Mouse (Mus musculus) liver, adult 2 months (tissue): ENCODE measurements around the gene Egfr. TPM values are rescaled to one million over a fixed set of nuclear protein-coding genes. Genes with fewer than 3 reads are reported as not detected.

Experiments
- DNase-seq: peaks from one replicate; pipeline ENCODE4 v3.0.0-alpha.2; 2011; ENCODE audit warnings: low read depth, low spot score; ENCODE audit errors: extremely low read depth
- H3K27ac ChIP-seq: fragments of 200-500 bp; replicated peaks from 2 replicates; pipeline ENCODE4 v1.5.1; 2012; ENCODE audit warnings: low read depth, mild to moderate bottlenecking, control low read depth, inconsistent platforms, low read length; ENCODE audit not compliant: insufficient read depth
- H3K27me3 ChIP-seq: fragments of 200-500 bp; 2 replicates; pipeline ENCODE4 v1.6.1; 2012; ENCODE audit warnings: mild to moderate bottlenecking, moderate library complexity, low read length, inconsistent platforms; ENCODE audit not compliant: control insufficient read depth, insufficient read depth
- H3K36me3 ChIP-seq: fragments of 200-500 bp; 2 replicates; pipeline ENCODE4 v1.6.1; 2012; ENCODE audit warnings: low read length, inconsistent platforms; ENCODE audit not compliant: control insufficient read depth, insufficient read depth
- H3K4me1 ChIP-seq: fragments of 200-500 bp; 2 replicates; pipeline ENCODE4 v1.6.1; 2011; ENCODE audit warnings: low read length; ENCODE audit not compliant: control insufficient read depth, insufficient read depth
- H3K4me3 ChIP-seq: fragments of 200-500 bp; 2 replicates; pipeline ENCODE4 v1.5.1; 2011; ENCODE audit warnings: low read depth, mild to moderate bottlenecking, control low read depth, low read length, moderate library complexity; ENCODE audit not compliant: insufficient read depth
- H3K79me2 ChIP-seq: fragments of 200-500 bp; 2 replicates; pipeline ENCODE4 v1.6.1; 2012; ENCODE audit warnings: inconsistent platforms, mild to moderate bottlenecking, low read length, moderate library complexity; ENCODE audit not compliant: control insufficient read depth, insufficient read depth
- H3K9ac ChIP-seq: fragments of 200-500 bp; 2 replicates; pipeline ENCODE4 v1.6.1; 2012; ENCODE audit warnings: low read depth, mild to moderate bottlenecking, control low read depth, inconsistent platforms, low read length
- CTCF ChIP-seq: fragments of 200-500 bp; IDR thresholded peaks from 2 replicates; pipeline ENCODE4 v1.5.1; 2011; ENCODE audit warnings: low read depth, low read length, control low read depth
- POLR2A ChIP-seq: fragments of 200-500 bp; IDR thresholded peaks from 2 replicates; pipeline ENCODE4 v1.6.1; 2011; ENCODE audit warnings: low read length, control low read depth; ENCODE audit not compliant: insufficient read depth; ENCODE audit errors: extremely low read depth
- WGBS: fragments of 180-500 bp; shearing (Covaris S2); methylation state at CpG from one replicate; pipeline ENCODE4 v1.1.7; 2018; 5-methylcytosine and 5-hydroxymethylcytosine counted together
- polyA plus RNA-seq: library from polyadenylated mRNA; depleted of rRNA; stranded (reverse); fragments of >200 nt; gene quantifications from 2 replicates; pipeline ENCODE4 v1.2.3, GENCODE M21; 2012; rRNA removed
- total RNA-seq: library from RNA; depleted of rRNA; stranded (reverse); fragments of >200 nt; gene quantifications from 2 replicates; pipeline ENCODE4 v1.2.3, GENCODE M21; 2014; rRNA removed

Egfr gene
- total RNA-seq (193 and 198 TPM in 2 replicates), polyA plus RNA-seq (117 and 215 TPM in 2 replicates)

DNA sequence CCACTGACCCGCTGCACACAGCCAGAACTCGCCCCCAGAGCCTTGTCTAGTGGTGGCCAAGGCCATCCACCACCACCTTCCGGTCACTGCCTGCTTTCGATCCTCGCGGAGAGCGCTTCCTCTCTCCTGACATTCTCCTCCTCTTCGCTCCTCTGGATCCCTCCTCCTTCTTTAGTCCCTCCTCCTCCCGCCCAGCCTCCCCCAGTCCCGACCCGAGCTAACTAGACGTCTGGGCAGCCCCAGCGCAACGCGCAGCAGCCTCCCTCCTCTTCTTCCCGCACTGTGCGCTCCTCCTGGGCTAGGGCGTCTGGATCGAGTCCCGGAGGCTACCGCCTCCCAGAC lies at the start of gene Egfr:
Egfr (plus strand) TSS at position 197 of the 342 bp plus-strand sequence.
- Histone ChIP-seq H3K36me3 (peaks cover 26% of the 10 kb centered on the region), H3K79me2 (peaks cover 25% of the 10 kb centered on the region), H3K4me1 (peaks cover 7% of the 10 kb centered on the region), H3K9ac (peak within 1 kb of the TSS; percentile 99), H3K27ac (peak within 1 kb of the TSS; percentile 99), H3K4me3 (peak within 1 kb of the TSS; percentile 94), H3K27me3 (no peaks in the 10 kb centered on the region)
- under 1% methylated on average over 21 of the region's 21 CpGs for WGBS
- peak; percentile 95 for TF ChIP-seq POLR2A
- TF ChIP-seq CTCF = peak; percentile 1; the same call in 1 of the 2 replicates
- DNase-seq = peak; percentile 93

DNA sequence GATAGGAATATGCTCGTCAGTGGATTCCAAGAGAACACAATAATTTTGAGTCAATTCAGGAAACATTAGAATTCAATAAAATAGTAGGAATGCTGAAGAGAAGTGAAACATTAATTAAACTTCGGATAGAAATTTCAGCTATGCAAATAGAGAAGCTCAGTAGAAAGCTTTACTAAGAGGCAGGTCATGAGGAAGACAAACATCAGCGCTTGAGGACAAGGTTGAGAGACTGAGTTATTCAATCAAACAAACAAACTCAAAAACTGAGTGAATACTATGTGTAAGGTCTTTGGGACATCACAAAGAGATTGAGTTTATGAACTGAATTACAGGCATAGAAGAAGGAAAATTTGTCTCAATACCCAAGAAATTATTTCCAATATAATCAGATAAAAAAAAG lies 48.8 kb upstream of the Egfr start:
- TF ChIP-seq POLR2A = no peak
- no peak for TF ChIP-seq CTCF
- no peaks in the 10 kb centered on the region for H3K27me3 ChIP-seq
- H3K4me1 ChIP-seq = peaks cover 16% of the 10 kb centered on the region
- peak; percentile 93 for DNase-seq
- H3K36me3 ChIP-seq = no peaks in the 10 kb centered on the region
- 26% methylated on average over 3 of the region's 3 CpGs for WGBS
- H3K4me3 ChIP-seq = no peak overlapping the region
- no peaks in the 10 kb centered on the region; the same call in 1 of the 2 replicates for H3K79me2 ChIP-seq
- no peak overlapping the region for H3K27ac ChIP-seq
- no peak overlapping the region for H3K9ac ChIP-seq

DNA sequence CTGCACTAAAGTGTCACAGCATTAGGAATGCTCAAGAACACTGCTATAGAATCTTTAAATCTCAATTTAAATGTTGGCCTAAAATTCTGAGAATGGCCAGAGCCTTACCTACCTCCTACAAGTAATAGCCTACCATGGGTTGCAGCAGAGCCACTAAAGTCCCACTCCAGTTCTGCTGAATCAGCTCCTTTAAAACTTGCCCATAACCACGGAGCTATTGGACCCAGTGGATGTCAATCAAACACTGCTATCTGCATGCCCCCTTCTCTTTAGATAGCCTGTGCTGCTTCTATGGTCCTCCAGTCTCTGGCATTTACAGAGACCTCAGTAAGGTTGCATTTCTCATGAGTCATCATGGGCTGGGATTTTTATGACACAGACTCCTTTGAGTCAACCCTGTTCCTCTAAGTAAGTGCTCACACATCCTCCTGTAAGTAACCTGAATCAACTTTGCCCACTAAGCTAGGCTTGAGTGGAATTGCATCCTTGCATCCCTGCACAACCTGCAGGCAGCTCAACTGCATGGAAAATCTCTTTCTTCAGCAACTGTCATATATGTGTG lies 16.8 kb upstream of the Egfr start:
- Histone ChIP-seq H3K27ac (no peak overlapping the region), H3K79me2 (no peaks in the 10 kb centered on the region), H3K4me3 (no peak overlapping the region), H3K9ac (no peak overlapping the region), H3K27me3 (no peaks in the 10 kb centered on the region), H3K4me1 (peaks cover 2% of the 10 kb centered on the region; the same call in 1 of the 2 replicates), H3K36me3 (peaks cover 11% of the 10 kb centered on the region)
- 51% methylated on average over 1 of the region's 1 CpGs for WGBS
- DNase-seq = no peak
- TF ChIP-seq POLR2A (no peak), CTCF (no peak)

- H3K79me2 ChIP-seq = no peaks in the 10 kb centered on the region
- no peaks in the 10 kb centered on the region for H3K27me3 ChIP-seq
- WGBS = 24% methylated on average over 2 of the region's 2 CpGs
- H3K9ac ChIP-seq = no peak overlapping the region
- no peak overlapping the region for H3K27ac ChIP-seq
- no peak for DNase-seq
- H3K4me1 ChIP-seq = peaks cover 9% of the 10 kb centered on the region
- TF ChIP-seq POLR2A (no peak), CTCF (no peak)
- no peak overlapping the region for H3K4me3 ChIP-seq
- H3K36me3 ChIP-seq = peaks cover 11% of the 10 kb centered on the region
These were observed 14.7 kb upstream of the Egfr start for GRCm38 (mm10) chr11:16737323-16737722.

DNA sequence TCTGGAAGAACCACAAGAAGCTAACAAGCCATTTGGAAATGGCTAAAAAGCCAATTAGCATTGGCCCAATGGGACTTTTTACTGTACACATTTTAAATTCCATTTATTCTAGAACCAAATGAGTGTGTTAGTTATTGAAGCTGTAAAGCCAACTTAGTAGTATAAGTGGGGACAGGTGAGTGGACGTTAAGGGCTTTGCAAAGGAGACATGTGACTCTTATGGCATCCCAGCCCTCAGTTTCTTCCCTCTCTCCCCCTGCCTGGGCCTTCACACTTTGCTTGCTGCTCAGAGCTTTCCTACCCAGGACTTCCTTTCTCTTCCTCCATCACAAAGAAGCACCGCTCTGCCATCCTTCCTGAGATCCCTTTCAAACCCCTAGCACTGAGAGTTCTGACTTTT lies 13.3 kb upstream of the Egfr start:
- DNase-seq = no peak
- Histone ChIP-seq H3K9ac (no peak overlapping the region), H3K4me1 (peaks cover 14% of the 10 kb centered on the region), H3K4me3 (0 out of 2 replicates have a peak overlapping the region, but pooled peaks have one; percentile 5), H3K27ac (peak overlapping the region; percentile 81), H3K79me2 (no peaks in the 10 kb centered on the region), H3K27me3 (no peaks in the 10 kb centered on the region), H3K36me3 (peaks cover 9% of the 10 kb centered on the region)
- 86% methylated on average over 2 of the region's 2 CpGs for WGBS
- no peak for TF ChIP-seq POLR2A
- TF ChIP-seq CTCF = no peak

DNA sequence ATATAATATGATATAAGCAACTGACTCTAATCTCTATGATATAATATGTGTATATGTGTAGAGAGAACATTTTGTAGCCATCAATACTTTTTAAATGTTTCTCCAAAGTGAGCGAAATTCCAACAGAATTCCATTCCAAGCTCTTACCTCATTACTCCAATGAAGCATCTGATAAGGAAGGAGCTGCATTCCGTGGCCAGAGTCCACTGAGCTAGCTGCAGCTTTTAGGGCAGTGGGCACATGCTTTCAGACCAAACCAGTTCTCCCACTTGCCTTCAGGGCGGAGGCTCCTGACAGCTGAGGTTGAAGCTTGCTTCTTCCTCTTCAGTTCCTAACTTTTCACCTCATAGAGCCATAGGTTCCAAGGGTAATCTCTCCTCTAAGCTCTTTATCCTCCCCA lies 12.8 kb upstream of the Egfr start:
- TF ChIP-seq POLR2A (no peak), CTCF (no peak)
- peak; percentile 56 for DNase-seq
- 39% methylated on average over 3 of the region's 3 CpGs for whole genome bisulfite sequencing
- Histone ChIP-seq H3K4me1 (peaks cover 19% of the 10 kb centered on the region), H3K36me3 (peaks cover 6% of the 10 kb centered on the region), H3K79me2 (no peaks in the 10 kb centered on the region), H3K27ac (peak overlapping the region; percentile 76), H3K27me3 (no peaks in the 10 kb centered on the region), H3K9ac (peak overlapping the region; percentile 39; the same call in 1 of the 2 replicates), H3K4me3 (0 out of 2 replicates have a peak overlapping the region, but pooled peaks have one; percentile 5)
